Comparison of ENCODE assay signal across 9 mouse cellular contexts in the genomic region with DNA sequence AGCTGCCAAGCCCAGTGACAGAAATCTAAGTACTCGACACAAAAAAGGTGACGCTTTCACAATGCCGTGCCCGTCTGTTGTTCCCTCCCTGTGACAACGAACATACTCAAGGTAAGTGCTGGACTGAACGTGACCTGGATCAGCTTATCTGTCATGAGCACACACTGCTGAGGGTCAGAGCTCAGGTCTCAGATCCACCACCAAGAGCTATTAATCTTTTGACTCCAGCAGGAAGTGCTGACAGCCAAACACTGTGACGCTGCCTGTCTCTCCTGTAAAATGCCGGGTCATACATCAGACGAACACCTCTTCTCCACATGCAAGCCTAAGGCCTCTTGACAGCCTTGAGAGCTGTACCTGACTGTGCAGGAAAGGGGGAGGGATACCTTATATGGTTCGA.
A peak's percentile ranks its signal among the peaks of the same experiment; 100 is the strongest.
DNase-seq lines count a peak whose midpoint lies in the region; ATAC-seq and TF ChIP-seq lines count a peak whose summit lies in the region.
"Had no signal": no experiment of that assay in that cellular context is flagged by ENCODE, and none has a peak within 500 bp of the region (broad histone marks: within the 10 kb centered on the region; RNA-seq: fewer than 3 reads in every experiment).

No protein-coding gene starts in this region.

- H3K27ac ChIP-seq in kidney, embryonic 16.5 days (ENCODE audit: low read length) = no peak overlapping the region
- H3K27ac ChIP-seq in liver, embryonic 15.5 days (replicated peaks) = no peak overlapping the region; the same call in 1 of the 2 replicates

- no peak for ATAC-seq in kidney, embryonic 16.5 days (ENCODE audit: low FRiP score, low TSS enrichment)
- ATAC-seq in hematopoietic stem cell, adult 5-6 weeks (replicated peaks in 1 of 2; ENCODE audit: insufficient read depth in 1 of 2, low FRiP score in 2 of 2, low TSS enrichment in 1 of 2, low read depth in 1 of 2, poor library complexity in 2 of 2, severe bottlenecking in 2 of 2) = peak; percentile 81 to 92
- ATAC-seq in liver, embryonic 15.5 days (ENCODE audit: insufficient read depth) = peak; percentile 81
- no peak for ATAC-seq in activated CD4-positive, CD25-positive, alpha-beta regulatory T cell, adult 4 months

- H3K36me3 ChIP-seq in kidney, embryonic 16.5 days (ENCODE audit: insufficient read depth, low read length) = no peaks in the 10 kb centered on the region
- no peaks in the 10 kb centered on the region for H3K36me3 ChIP-seq in liver, embryonic 15.5 days (replicated peaks)

- H3K4me3 ChIP-seq in kidney, embryonic 16.5 days (ENCODE audit: low read length) = no peak overlapping the region
- H3K4me3 ChIP-seq in liver, embryonic 15.5 days (replicated peaks) = no peak overlapping the region

- WGBS in kidney, embryonic 16.5 days = 25% methylated on average over 10 of the region's 10 CpGs
- WGBS in liver, embryonic 15.5 days (ENCODE audit: insufficient replicate concordance) = 7% methylated on average over 10 of the region's 10 CpGs

- H3K9ac ChIP-seq in kidney, embryonic 16.5 days (replicated peaks; ENCODE audit: low read length) = no peak overlapping the region
- H3K9ac ChIP-seq in liver, embryonic 15.5 days = no peak overlapping the region

- H3K4me1 ChIP-seq in kidney, embryonic 16.5 days (ENCODE audit: insufficient read depth, low read length) = no peaks in the 10 kb centered on the region
- H3K4me1 ChIP-seq in liver, embryonic 15.5 days (replicated peaks) = peaks cover 30% of the 10 kb centered on the region

- TF ChIP-seq POLR2A in brain, embryonic 14.5 days (IDR thresholded peaks at IDR 0.05; ENCODE audit: borderline replicate concordance, extremely low read depth, insufficient read depth, insufficient read length, poor library complexity, severe bottlenecking) = no peak

- no peaks in the 10 kb centered on the region for H3K27me3 ChIP-seq in kidney, embryonic 16.5 days (ENCODE audit: insufficient read depth, low read length)
- no peaks in the 10 kb centered on the region for H3K27me3 ChIP-seq in liver, embryonic 15.5 days

- no peak for TF ChIP-seq CTCF in brain, embryonic 14.5 days (IDR thresholded peaks at IDR 0.05; ENCODE audit: borderline replicate concordance, extremely low read depth, insufficient read depth, insufficient read length)

- no peaks in the 10 kb centered on the region for H3K9me3 ChIP-seq in kidney, embryonic 16.5 days (ENCODE audit: low read length)
- H3K9me3 ChIP-seq in liver, embryonic 15.5 days (replicated peaks) = no peaks in the 10 kb centered on the region

- DNase-seq in kidney, adult 11 months = peak; percentile 15
- DNase-seq in brain, embryonic 14.5 days (ENCODE audit: low read depth) = peak; percentile 53
- no peak for DNase-seq in thymus, postnatal 36 days
- no peak for DNase-seq in frontal cortex, postnatal 36 days (ENCODE audit: low spot score in 2 of 2)
- DNase-seq: layer of hippocampus, adult 9-11 months had no signal

- no peak overlapping the region for H3K4me2 ChIP-seq in kidney, embryonic 16.5 days (replicated peaks; ENCODE audit: low read depth, low read length)
- H3K4me2 ChIP-seq in liver, embryonic 15.5 days = peak overlapping the region; percentile 25

Comparison
In these comparisons a context has a peak if more than half of its experiments do, and no peak if none do; other contexts are left out.
1. DNase-seq: peak in kidney, adult 11 months (single experiment) and brain, embryonic 14.5 days (single experiment); none in thymus, postnatal 36 days (0 of 2) and frontal cortex, postnatal 36 days (0 of 2).
2. ATAC-seq: peak in hematopoietic stem cell, adult 5-6 weeks (2 of 2) and liver, embryonic 15.5 days (single experiment); none in kidney, embryonic 16.5 days (single experiment) and activated CD4-positive, CD25-positive, alpha-beta regulatory T cell, adult 4 months (single experiment).